Mouse (Mus musculus): ENCODE data around the gene Macf1.
"Not testable (repeated sequence)": the region's sequence is repeated elsewhere in the genome, so short reads cannot be mapped to it uniquely, and the experiment has no call there.

Macf1 gene

DNA sequence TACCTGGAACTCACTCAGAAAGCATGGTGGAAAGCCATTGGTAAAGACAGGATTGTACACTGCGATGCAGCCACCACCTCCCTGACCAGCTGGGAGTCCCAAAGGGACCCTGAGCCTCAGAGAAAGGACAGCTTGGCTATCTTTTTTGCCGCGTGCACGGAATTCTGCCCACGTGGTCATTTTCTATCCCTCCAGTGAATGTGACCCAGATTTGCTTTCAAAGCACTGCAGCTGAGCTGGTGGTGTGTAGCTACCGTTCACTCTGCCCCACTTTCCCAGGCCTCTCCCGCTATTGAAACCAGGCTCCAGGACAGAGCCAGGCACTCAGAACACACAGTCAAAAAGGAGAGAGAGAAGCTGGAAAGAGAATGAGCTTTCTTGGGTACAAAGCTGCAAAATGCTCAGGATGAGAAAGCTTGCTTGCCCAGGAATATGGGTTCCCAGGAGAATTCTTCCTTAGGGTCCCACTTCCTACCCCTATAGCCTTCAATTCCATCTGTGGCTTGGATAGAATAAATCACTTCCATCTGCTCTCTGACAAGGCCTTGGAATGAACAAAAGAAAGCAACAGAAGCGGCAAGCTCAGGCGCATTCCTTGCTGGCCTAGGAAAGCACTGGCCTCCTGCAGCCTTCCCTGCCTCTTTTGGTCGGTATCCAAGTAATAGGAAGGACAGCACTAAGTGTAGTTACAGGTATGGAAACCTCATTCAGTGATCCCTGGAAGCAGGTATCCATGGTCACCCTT, 6.9 kb downstream of the Macf1 start:
- intact Hi-C loops (cut with DNase I): no loop called here

DNA sequence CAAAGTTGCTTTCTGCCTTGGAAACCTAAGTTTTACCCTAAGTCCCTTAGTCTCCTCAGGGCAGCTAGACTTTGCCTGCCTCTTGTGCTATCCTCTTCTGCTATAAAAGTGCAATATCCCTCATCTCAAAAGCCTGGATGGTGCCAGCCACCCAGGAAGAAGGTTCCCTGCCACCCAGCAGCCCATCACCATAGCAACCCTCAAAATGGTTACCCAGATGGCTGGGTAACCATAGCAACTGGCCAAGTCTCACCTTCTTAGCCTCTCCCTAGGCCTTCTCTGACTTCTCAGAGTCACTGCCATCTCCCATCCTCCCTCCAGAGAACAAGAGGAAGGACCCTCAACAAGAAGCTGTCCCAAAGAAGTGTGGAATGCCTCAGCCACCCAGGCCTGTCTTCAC, 13.6 kb downstream of the Macf1 start:
- intact Hi-C loops (cut with DNase I): no loop called here

DNA sequence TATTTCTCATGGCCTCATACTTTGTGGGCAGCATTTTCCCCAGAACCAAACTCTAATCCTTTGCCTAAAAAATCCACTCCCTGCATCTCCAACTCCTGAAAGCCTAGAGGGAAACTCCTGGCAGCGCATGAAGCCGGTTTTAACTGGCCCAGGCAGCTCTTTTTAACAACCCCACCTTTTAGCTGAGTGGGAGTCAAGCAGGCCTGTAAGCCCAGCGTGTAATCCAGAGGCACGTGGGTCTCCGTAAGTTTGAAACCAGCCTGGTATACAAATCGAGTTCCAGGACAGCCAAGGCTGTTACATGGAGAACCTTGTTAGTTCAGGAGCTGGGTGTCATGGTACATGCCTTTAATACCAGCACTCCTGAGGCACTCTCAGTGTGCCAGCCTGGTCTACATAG, 14.5 kb downstream of the Macf1 start:
- intact Hi-C loops (cut with DNase I): loop anchor here (5.0 kb wide), 1 partner anchor 132 kb away; no protein-coding TSS in a partner anchor

DNA sequence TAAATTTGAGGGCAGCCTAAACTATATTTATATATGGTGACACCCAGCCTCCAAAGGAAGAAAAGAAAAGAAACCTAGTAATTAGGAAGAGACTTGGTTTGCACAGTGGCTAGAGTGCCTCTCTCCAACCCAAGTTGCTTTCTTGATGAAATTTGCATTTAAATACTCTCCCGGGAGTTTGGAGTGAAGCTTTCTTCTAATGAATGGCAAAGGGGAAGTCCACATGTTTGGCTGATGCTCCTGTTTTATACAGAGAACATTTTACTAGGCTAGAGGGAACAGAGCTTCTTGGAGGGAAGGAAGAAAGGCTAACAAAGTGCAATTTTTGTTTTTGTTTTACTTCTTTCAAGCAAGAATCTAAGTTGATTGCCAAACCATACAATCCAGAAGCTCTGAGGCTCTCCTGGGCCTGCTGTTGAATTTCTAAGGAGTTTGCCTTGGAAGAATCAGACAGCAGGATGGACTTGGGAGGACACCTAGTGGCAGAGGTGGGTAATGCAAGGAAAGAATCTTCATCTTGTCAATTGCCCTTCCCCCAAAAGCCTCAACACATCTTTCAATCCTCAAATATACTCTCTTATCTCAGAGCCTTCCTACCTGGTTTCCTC, 16.8 kb downstream of the Macf1 start:
- intact Hi-C loops (cut with DNase I): loop anchor here (1.0 to 5.0 kb wide), 3 partner anchors 35 to 130 kb away; no protein-coding TSS in a partner anchor

DNA sequence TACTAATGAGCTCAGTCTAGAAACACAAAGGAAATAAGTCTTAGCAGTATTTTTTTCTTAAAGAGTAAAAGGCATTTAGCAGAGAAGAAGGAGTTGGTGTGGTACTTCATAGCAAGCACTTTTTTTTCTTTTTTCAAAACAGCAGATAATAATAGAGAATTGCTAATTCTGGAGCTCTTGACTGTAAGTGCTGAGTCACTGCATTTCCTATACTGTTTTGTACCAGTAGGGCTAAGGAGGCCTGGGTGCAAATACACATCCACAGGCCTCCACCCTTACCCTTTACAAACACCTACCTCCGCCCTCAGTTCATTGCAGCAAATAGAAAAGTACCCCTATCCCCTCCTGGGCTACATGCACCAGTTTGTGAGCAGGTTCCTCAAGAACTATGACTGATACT, 17.6 kb downstream of the Macf1 start:
- intact Hi-C loops (cut with DNase I): loop anchor here (2.0 to 5.0 kb wide), 2 partner anchors 34 to 129 kb away; no protein-coding TSS in a partner anchor

DNA sequence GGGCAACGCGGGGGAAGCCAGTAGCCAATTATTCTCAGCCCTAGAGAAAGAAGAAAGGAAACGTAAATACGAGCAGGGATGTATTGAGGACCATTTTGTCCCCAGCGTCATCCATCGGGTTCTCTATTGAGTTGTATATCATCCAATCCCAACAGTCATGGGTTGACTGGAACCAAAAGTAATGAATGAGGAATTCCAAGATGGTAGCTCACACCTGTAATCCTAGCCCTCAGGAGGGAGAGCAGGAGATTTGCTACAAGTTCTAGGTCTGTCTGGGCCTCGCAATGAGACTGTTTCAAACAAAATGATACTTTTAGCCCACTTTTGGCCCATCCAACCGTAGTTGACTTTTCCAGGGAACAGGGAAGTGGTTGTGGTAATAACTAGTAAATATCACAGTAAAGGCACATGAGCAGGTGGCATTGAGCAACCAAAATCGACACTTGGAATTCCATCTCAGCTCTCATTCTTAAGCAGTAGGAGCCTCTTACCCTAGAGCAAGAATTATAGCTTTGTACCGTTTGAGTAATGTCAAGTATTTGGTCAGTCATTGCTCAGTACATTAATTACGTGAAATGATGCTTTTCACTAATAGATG, 18.4 kb downstream of the Macf1 start:
- intact Hi-C loops (cut with DNase I): loop anchor here (2.0 to 5.0 kb wide), 2 partner anchors 33 to 128 kb away; no protein-coding TSS in a partner anchor

DNA sequence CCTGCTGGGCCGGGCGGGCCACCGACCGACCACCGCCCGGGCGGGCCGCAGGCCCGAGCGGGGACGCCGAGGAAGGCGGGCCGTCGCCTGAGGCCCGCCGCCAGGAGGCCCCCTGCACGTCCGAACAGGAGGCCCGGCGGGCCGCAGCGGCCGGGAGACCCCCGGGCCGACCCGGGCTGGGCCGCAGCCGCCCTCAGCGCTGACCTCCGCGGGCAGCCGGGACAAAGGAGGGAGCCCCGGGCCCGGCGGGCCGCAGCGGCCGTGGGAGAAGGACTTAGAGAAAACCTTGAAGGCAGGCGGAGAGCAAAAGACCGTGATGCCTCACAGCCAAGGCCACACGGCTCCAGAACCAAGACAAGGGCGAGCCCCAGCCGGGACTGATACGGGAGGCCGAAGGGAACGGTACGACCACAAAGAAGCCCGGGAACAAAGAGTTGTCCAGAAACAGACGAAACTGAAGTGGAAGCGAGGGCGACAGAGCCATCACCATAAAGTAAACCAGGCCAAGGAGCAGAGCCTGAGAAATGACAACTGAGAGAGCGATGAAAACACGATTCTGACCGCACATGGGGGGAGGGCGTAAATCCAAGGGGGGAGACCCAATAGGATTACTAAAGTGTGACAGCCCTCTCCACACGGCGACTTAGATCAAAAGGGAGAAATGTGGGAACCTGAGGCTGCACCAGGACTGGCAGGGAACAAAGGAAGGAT, 19.1 kb downstream of the Macf1 start:
- intact Hi-C loops (cut with DNase I): loop anchor here (5.0 kb wide), 1 partner anchor 128 kb away; no protein-coding TSS in a partner anchor

DNA sequence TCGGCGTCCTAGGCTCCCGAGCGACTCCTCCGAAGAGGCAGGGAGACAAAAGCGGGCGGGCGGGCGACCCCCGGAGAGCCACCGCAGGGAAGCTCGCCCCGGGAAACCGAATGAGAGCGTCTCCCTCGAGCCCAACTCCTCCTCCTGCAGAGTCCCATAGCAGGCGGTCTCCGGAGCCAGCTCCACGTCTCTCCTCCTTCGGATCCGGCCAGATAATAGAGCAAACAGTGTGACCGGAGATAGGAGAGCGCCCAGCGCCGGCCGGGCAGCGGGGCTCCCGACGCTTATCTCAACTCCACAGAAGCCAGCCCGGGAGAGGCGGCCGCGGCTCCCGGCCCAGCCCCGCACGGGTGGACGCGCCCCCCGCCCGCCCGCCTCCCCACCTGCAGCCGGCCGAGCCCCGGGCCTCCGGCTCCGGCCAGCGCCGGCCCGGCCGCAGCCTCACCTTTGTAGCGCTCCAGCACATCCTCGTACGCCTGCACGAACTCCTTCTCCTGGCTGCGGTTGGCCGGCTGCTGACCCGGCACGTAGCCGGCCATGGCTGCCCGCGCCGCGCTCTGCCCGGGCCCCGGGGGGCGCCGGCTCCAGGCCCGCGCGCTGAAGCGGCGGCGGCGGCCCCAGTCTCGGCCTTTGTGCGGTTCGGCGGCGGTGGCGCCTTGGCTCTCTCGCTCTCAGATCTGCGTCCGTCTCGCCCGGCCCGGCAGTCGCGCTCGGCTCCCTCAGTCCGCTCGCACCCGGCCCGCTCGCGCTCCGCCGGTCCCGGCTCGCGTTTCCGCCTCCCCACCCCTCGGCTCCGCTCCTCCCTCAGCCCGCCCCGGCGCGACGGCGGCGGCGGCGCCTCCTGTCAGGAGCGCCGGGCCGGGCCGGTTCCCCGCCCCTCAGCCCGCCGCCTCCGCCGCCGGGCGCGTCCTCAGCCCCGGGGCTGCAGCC, 19.9 kb downstream of the Macf1 start:
- intact Hi-C loops (cut with DNase I): no loop called here

DNA sequence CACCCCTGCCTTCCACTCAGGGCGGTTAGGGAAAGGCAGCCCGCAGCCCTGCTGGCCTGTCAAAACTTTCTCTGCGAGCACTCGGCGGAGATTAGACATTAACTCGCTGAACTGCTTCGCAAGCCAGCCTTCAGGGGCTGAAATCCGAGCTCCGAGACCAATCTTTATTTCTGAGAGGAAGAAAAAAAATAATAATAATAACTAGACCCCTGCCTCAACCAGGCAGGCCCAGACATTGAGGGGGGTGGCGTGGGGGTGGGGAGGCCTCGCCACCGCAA, 20.5 kb downstream of the Macf1 start:
- intact Hi-C loops (cut with DNase I): no loop called here

DNA sequence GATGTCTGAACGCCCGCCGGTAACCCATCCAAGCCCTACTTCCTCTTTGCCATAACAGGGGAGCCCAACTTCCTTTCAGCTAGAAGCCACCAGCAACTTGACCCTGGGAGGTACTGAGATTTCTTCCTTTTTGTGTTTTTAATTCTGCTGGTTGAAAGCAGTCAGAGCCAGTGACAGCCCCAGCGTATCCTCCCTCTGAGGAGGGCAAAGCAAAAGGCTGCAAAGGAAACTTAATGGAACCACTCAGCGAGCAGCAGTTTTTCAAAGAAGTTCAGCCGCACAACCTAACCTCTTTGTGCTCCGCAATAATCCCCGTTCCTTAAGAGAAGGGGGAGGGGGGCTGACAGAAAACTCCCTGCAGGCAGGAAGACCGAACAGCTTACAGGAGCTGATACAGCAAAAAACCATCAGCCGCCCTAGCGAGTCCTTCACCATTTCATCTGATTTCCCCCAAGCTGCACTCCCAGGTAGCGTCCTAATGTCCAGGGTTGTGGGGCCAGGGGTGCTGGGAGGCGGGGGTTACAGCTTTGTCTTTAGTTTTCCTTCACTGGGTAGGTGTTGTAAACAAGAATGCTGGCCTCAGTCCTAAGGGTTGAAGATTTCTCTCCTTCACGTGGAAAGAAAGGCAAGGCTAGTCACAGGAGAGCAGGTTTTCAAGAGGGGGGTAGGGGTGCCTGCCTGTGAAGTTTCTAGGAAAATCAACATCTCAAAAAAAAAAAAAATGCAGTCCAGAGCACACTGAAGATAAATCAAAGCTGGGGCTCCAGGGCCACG, 21.1 kb downstream of the Macf1 start:
- intact Hi-C loops (cut with DNase I): no loop called here

DNA sequence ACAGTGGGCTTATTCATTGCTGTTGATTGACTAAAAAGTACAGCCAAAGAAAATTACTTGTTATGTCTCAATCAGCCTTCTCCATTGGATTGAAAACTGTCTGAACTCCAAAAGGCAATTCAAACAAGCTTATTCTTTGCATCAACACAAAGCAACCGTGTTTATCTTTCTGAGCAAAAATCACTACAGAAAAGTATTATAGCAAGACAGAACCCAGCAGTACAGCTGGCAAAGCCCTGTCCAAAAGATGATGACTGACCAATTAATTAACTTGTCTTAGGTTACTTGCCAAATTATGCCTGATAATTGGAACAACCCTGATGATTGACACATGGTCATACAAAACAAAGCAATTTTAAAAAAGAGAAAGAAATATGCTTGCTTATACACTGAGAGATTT, 26.0 kb downstream of the Macf1 start:
- intact Hi-C loops (cut with DNase I): no loop called here

DNA sequence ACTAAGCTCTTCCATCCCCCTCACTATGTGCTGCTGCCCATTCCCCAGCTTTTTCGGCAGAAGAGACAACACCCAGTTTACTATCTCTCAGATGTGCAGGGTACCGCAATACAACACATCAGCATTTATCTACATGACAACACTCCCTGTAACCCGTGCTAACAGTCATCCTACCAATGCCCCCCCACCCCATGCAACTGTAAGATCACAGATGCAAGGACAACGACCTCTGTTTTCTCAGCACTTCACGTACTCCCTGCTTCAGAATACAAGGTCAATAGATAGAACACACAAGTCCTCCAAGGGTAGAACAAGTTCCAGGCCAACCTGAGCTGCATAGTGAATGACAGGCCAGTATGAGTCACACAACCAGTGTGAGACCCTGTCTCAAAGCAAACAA, 28.9 kb downstream of the Macf1 start:
- intact Hi-C loops (cut with DNase I): no loop called here

DNA sequence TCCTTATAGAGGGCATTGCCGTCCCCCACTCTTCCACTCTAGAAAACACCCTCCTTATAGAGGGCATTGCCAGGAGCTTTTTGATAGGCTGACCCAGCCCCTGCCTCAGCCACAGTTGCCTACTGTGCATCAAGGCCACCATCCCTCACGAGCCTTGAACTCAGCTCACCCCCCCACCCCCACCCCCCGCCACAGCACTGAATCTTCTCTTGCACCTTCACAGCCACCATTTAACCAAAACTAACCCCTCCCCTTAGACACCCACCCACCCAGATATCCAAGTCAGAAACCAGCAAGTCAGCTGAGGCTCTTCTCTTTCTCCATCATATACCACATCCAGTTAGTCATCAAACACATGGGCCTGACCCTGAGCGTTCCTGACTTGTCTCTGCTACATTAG, 29.6 kb downstream of the Macf1 start:
- intact Hi-C loops (cut with DNase I): no loop called here

DNA sequence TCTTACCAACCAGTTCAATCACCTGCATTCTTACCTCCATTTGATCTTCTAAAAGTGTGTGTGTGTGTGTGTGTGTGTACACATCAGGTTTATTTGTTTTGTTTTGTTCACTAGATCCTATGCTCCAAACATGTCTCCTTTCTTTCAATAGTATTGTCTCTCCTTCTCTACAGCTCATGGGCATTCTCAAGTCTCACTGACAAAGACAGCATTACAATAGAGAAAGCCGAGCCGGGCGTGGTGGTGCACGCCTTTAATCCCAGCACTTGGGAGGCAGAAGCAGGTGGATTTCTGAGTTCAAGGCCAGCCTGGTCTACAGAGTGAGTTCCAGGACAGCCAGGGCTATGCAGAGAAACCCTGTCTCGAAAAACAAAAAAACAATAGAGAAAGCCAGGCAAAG, 30.7 kb downstream of the Macf1 start:
- intact Hi-C loops (cut with DNase I): not testable (repeated sequence)

DNA sequence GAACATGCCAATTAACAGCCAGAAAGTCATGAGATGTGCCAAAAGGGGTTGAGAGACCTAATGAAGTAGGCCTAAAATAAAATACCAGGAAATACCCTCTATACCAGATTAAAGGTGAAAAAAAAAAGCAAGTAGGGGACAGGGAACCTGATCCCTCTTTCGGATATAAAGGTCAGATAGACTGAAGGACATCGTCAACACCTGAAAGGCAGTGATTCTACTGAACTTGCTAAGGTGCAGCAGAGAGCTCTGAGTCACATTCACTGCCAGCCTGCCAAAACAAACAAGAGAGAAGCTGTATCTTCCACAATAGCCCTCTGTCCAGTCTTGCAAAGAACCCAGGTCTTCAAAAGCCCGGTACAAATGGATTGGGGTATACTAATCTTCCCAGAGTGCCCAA, 32.0 kb downstream of the Macf1 start:
- intact Hi-C loops (cut with DNase I): no loop called here

DNA sequence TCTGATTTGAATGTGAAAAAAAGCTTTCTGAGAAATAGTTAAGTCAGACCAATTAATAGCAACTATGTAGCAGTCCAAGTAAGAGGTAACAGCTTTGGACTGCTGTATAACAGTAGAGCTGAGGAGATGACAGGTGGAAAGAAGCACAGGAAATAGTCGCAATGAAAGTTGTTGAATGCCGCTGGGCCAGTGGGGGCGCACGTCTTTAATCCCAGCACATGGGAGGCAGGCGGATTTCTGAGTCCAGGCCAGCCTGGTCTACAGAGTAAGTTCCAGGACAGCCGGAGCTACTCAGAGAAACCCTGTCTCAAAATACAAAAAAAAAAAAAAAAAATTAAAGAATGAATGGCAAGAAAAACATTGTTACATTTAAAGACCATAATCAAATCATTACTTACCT, 35.0 kb downstream of the Macf1 start:
- intact Hi-C loops (cut with DNase I): no loop called here

DNA sequence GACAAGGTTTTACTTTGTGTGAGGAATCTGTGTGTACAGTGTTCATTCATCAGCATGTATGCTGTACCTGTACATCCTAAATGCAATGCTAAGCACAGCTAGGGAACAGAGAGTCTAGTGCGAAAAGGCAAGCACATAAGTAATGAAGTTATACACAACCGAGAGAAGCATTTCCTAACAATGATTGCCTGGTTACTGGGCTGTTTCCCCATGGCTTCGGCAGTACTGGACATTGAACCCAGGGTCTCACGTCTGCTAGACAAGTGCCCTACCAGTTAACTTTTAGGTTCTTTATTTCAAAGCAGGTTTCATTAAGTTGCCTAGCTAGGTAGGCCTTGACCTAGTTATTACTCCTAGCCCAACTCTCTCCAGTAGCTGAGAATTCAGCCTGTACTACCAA, 36.5 kb downstream of the Macf1 start:
- intact Hi-C loops (cut with DNase I): no loop called here

DNA sequence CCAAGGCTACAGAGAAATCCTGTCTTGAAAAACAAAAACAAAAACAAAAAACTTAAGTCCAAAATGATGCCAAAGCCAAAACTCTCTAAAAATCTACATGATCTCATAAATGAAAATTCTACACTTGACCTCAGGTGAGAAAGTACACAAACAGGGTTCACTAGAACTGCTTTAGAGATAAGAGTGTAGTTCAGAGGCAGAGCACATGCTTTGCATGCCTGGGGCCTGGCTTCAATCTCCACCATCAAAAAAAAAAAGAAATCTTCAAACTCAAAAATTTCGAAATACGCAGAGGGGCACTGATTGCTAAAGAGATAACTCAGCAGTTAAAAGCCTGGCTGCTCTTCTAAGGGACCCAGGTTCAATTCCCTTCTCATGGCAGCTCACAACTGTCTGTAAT, 37.1 kb downstream of the Macf1 start:
- intact Hi-C loops (cut with DNase I): no loop called here

DNA sequence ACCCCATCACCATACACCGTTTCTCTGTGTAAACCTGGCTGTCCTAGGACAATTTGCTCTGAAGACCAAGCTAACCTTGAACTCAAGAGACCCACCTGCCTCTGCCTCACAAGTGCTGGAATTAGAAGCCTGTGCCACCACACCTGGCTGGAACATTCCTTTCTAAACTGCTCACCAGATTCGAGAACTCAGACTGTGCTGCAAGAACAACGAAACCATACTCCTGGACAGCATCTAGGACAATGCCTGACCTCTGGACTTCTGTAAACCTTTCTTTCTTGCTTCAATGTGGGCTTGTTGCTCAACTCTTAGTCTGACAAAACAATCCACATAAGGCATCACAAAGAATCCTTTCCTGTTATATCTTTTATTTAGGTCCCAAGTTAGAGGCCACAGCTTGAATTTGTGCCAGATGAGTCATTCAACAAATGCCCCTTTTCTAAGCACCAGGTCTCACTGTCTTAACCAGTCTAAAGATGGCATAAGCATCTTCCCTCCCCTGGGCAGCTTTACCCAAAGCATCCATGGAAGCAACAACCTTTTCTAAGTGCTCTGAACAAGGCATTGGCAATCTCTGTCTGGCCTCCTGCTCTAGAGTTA, 38.8 kb downstream of the Macf1 start:
- intact Hi-C loops (cut with DNase I): no loop called here

DNA sequence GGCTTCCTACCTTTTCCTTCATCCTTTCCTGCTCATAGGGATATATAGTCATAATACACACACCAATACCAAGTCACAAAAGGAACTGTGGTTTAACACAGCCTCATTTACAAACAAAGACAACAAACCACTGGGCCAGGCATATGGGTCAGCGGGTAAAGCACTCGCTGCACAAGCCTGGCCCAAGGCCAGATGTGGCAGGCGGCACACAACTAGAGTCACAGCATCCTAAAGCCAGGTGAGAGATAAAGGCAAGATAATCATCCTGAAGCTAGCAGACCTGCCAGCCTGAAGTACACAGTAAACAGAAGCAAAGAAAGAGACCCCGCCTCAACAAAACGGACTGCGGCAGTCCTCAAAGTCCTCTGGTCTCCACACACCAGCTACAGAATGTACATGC, 40.6 kb downstream of the Macf1 start:
- intact Hi-C loops (cut with DNase I): no loop called here

Data from adrenal gland (tissue).